Mouse (Mus musculus): ENCODE results near the gene Gclm.

Gclm gene

DNA sequence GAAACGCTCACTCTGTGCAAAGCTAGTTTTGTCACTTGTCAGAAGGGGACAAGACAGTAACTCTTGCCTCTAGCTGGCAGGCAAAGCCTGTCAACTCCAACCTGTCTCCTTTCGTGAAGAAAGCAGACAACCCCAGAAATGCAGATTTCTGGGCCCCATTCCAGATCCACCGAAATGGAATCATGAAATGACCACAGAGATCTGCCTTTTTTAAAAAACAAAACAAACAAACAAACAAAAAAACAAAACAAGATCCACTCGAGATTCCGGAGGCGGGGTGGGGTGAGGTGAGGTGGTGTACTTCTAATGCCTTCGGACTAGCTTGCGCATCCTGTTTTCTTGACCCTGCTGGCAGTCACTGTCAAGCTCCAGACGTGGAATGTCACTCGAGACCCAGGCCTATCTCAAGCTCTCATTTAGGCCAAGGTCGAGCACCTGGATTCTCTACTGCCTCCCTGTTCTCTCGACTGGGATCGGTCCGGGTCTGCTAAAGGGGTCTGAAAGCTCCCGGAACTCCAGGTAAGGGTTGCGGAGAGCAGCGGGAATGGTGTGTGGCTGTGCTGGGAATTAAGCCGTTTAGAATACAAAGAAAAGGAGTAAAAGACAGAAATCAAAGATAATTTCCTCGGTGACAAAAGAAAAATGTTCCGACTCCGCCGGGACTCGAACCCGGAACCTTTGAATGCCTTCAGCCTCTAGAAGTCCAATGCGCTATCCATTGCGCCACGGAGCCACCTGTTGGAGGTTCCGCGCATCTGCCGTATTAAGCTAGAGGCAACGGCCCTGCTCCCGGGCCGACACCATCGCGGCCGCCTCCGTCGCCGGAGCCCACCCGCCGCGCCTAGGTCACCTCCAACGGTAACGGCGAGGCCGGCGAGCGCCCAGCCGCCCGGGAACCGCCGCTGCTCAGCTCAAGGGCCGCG lies 47.2 kb downstream of the Gclm start:
- DNase-seq (ENCODE audit: low spot score in 2 of 2), result peak; percentile 95 to 99

DNA sequence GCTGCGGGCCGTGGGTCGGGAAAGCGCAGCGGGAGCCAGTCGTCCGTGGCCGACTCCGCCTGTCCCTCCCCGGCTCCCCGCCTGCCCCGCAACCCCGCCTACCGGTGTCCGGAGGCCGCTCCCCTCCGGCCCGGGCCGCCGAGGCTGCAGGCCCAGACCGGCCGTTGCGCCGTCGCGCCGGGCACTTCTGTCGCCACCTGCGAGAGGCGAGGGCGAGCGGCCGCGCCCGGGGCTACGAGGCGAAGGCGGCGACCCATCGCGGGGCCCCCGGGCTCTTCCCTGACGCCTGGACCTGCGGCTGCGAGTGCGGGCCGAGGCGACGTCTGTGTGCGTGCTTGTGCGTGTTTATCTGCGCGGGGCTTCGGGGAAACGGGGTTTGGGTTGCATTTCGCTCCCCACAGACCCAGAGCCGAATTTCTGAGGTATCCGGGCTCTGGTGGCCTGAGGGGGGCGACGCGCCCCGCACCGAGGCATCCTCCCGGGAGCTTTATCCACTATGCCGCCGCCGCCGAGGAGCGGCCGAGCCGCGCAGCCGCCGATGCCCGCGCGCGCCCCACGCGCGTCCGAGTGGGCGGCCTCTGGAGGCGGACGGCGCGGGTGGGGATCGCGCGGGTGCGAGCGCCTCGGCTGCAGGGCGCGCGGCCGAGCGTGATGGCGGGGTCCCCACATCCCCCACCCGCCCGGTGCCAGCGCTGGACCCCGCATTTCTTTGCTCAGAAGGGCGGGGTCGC lies 48.0 kb downstream of the Gclm start:
- DNase-seq (ENCODE audit: low spot score in 2 of 2), result no peak

DNA sequence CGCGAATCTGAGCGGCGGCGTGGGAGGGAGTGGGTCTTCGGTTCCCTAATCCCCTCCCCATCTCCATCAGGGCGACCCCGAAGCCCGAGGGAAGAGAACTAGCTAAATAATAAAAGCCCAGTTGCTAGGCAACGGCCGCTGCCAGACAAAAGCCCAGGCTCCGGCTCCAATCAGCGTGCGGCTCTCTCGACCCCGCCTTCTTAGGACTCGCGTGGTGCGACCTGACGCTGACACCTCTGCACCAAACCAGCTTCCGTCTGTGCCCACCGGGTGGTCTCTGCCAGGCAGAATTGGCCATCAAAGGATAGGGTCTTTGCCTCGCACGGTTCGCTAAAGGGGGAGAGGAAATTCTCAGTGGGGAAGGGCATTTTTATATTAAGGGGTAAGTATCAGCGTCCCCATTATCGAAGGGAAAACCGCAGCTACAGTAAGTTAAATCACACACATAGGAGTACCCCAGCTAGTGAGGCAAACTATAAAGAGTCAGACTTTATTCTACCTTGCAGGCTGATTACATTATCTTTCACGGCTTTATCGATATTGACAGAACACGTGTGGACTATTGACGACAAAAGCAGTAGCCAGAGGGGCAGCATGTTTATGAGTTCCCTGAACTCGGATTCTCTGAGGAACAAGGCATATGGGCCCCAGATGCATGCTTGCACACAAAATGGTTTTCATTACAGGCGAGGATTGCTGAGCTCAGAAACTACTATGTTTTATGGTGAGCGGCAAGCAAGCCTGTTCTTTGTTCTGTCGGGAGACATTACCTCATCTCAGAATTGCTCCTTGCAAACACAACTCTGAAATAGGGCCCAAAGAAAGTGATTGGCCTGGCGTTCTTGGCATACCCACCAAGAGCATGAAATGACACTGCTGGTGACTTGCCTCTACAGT lies 48.8 kb downstream of the Gclm start, which contains the start of gene Bcar3:
Bcar3 (plus strand) TSS at position 183 of the 897 bp plus-strand sequence.
- peak; percentile 58 to 87 for DNase-seq (ENCODE audit: low spot score in 2 of 2)

DNA sequence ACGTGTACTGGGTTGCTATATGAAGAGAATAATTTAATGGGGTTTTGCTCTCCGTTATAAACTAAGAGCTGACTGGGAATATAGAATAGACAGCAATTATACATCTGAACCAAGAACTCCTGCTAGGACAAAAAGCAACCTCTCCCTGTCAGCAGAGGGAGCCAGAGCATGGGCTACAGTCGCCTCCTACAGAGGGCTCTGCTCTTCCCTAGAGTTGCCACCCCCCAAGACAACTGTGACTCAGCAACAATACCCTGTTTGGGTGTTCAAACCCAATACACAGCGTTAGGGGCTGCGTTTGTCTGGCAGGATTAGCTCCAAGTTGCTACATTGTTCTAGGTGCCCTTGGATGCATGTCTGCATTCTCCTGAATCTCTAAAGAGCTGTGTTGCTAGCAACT lies 50.2 kb downstream of the Gclm start:
- peak in 1 of 2 experiments; percentile 63 for DNase-seq (ENCODE audit: low spot score in 2 of 2)

DNA sequence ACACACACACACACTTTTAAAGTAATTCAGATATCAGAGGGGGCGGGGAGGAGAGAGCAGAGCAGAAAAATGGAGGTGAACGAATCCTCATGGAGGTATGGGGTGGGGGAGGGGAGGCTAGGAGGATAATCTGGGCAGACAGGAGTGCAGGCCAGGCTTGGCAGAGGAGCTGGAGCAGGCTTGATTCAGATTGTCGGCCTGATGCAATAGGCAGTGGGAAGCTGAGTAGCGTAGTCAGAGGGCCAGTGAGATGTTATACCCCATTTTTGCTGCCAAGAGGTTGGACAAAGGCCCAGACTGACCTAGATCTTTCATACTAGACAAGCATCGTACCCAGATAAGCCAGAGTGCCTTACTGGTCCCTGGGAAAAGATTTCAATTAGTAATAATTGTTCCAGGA lies 51.6 kb downstream of the Gclm start:
- no peak for DNase-seq (ENCODE audit: low spot score in 2 of 2)

DNA sequence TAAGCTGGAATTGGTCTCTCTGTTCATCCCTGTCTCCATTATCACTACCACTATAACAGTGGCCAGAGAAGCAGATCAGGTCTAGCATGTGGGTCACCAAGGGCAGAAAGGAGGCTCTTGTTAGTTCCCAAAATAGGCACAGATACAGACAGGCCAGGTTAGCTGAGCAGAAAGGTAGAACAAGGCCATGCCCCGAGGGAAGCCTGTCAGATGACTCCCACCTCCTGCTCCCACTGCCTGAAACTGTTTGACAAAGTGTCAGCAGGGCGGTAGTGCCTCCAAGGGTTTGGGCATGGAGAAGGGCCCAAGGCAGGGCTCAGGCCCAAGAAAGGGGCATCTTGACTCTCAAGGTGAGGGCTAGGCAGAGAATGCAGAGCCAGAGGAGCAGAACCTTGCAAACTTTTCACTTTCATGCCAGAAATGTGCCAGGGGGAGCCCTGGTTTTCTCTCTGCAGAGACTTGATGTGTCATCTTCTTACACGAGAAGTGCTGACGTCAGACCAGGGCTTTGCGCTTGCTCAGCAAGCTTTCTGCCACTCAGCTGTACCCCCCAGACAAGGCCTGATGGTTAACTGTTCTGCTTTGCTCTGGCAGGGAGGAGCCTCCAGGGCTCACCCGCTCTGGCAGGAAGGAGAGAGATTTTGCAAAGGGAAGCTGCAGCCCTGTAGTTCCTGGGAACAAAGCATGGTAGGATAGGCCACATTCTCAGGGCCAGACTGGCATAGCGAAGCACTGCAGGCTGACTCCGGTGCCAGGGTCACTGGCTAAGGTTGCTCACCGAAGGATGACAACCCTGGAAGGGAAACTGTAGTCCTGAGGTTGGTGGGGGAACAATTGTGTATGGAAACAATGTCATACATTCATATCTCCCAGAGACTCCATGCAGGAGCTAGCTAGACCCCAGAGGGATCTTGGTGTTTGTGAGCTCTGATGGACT lies 55.9 kb downstream of the Gclm start:
- DNase-seq (ENCODE audit: low spot score in 2 of 2), result peak in 1 of 2 experiments; percentile 22

DNA sequence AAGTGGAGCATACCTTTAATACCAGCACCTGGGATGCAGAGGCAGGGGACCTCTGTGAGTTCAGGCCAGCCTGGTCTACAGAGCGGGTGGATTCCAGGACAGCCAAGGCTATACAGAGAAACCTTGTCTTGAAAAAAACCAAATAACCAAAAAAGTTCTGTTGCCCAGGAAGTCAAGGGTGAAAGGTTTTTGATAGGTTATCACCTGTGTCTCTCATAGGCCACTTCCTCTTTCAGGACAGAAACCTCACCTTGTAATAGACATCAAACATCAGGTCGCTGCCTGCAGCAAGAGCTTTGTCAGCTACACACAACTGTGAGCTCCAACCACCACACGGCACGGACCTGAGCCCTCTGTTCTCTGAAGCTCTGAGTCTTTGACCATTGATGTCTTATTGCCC lies 59.2 kb downstream of the Gclm start:
- no peak for DNase-seq (ENCODE audit: low spot score in 2 of 2)

DNA sequence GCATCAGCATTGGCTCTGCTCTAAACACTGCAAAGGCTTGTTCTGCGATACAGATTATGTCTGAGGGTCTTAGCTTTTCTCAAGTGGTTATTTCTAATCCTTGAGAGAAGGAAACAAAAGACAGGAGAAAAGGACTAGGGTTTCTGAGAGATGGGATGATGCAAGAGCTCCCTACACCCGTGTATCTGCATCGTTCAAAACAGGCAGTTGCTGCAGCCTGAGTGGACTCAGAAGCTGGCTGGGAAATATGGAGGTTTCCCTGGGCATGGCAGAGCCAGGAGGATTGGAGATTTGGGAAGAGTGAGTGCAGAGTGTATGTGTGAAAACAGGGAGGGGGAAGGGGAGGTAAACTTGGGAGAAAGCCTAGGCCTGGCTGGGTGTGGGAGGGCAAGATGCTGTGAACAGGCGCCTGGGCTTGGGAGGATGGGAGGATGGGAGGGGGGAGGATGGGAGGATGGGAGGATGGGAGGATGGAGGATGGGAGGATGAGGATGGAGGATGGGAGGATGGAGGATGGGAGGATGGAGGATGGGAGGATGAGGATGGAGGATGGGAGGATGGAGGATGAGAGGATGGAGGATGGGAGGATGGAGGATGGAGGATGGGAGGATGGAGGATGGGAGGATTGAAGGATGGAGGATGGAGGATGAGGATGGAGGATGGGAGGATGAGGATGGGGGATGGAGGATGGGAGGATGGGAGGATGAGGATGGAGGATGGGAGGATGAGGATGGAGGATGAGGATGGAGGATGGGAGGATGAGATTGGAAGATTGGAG lies 62.7 kb downstream of the Gclm start:
- DNase-seq (ENCODE audit: low spot score in 2 of 2), result no peak

DNA sequence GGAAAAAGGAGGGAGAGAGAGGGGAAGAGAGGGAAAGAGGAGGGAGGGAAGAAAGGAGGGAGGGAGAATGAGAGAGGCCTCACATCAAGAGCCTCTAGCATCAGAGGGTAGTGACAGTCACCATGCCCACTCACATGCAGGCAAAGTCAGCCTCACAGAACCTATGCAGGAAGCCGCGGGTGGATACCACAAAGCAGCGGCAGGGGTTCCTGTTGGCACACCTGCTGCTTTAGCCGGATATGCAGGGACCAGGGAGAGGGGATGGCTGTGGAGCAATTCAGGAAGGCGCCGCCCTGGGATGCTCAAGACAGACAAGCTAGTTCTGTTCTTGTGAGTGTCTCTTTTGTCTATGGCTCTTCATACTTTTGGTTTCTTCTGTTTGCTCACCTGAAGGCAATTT lies 63.6 kb downstream of the Gclm start:
- DNase-seq (ENCODE audit: low spot score in 2 of 2), result no peak

DNA sequence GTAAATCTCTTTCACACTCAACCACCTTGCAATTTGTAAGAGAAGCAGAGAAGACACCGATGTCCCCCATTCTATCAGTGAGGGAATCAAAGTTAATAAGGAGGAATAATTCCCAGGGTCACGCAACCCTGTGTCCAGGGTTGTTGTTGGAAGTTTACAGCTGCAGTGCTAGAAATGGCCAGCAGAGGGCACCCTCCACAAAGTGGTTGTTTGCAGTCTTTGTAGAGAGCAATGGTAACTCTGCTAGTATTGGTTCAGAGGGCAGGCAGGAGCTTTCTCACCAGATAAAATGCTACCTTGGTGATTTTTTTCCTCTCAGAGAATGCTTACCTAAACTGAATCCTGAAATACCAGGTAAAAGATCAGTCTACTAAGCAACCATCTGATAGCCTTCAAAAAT lies 66.7 kb downstream of the Gclm start:
- DNase-seq (ENCODE audit: low spot score in 2 of 2), result peak; percentile 79 to 85

DNA sequence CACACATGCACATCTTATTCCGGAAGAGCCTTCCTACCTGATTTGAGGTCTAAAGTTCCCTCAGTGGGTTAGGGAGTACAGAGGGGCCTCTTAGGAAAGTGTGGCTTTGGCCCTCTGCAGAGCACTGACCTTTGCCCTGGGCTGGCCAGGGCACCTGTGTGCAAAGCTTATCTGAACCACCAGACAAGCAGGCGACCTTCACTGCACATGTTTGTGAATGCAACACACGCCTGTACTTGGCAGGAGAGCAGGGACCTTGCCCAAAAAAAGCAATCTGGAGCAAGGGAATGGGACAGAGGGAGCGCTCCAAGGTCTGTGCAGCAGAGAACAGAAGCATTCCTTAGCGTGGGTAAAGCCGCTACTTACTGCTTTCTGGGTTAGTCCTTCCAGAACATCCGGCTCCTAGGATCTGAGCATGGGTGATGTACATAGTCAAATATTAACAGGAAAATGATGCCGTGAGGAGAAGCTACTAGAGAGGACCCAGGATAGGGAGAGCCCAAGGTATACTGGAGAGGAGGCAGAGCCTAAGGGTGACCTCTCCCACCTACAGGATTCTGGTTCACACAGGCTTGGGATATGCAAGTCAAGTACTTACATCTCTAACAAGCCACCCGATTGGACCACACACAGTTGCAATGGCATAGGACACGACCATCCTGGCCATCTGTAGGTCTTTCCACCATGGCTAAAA lies 67.7 kb downstream of the Gclm start:
- no peak for DNase-seq (ENCODE audit: low spot score in 2 of 2)

DNA sequence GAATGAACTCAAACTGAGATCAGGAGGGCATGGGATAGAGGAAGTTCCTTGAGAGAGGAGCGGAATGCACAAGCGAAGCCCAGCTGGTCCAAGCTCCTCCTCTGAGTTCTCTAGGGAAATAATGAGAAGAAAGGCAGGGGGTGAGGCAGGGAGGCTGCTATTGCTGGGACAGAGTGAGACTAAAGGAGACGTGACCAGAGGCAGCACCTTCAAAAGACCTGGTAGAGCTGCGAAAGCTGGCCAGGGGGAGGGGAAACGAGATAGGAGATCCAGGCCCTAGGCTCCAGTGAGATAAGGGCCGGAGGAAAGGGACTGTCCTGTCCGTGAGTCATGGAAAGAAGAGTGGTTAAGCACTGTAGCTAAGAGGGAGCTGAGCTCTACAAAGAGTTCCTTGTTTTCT lies 68.6 kb downstream of the Gclm start:
- DNase-seq (ENCODE audit: low spot score in 2 of 2), result no peak

DNA sequence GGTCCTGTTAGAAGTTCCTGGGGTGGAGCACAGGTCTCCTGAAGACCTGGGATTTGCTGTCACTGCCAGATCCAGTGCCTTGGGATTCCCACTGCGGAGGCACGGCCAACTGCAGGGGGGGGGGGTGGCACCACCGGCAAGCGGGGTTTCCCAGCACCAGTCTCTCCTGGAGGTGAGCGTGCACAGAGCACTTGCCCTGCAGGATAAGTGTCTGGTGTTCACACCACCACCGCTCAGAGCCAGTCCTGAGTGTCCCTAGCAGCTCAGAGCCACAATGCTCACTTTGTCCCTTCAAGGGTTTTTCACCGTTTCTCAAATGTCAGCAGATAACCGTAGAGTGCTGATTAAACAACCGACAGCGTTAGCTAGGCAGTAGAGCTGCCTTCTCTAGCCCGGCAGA lies 71.3 kb downstream of the Gclm start:
- no peak for DNase-seq (ENCODE audit: low spot score in 2 of 2)

DNA sequence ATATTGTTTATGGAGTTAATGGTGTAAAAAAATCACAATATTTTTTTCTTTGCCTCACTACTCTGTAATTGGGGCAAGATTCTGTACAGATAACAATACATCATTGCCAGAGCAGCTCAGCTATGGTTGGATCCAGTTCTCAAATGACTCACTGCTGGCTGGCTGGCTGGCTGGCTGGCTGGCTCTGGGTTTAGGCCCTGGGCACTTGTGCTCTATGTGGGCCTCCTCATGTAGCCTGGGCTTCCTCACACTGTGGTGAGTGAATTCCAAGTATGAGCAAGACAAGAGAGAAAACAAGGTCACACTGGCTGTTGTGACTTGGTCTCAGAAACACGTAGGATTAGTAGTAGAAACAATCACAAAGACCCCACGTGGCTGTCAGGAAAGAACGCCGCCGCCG lies 72.0 kb downstream of the Gclm start:
- DNase-seq (ENCODE audit: low spot score in 2 of 2), result no peak

All from spleen, postnatal 10 days (tissue).